Mouse (Mus musculus): ENCODE measurements around the gene Oser1.

DNA sequence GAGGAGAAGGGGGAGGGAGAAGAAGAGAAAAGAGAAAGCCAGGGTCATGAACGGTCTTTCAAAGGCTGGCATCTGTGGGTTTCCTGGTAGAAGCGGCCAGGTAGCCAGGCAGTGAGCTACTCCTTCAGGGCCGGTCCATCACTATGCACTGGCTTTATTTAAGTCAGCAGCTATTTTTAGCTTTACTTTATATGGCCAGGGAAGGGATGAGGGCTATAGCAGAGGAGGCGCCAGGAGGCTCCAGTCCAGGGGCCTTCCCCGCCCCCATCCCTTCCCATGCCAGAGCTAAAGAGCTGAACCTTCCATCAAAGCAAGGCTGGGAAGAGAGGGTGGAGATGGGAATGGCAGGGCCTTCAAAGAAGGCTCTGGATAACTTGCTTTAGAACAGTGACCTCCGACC lies 32.1 kb downstream of the Oser1 start:
- TF ChIP-seq CTCF (IDR thresholded peaks at IDR 0.05; ENCODE audit: borderline replicate concordance, insufficient read depth, low read length) (no peak), POLR2A (IDR thresholded peaks at IDR 0.05; ENCODE audit: low read depth, low read length) (no peak)
